Mouse (Mus musculus) adrenal gland, adult 2 months (tissue): Measurements from ENCODE around the gene Cfap52. TPM values are rescaled to one million over a fixed set of nuclear protein-coding genes. Genes with fewer than 3 reads are reported as not detected.

ENCODE experiments used
- DNase-seq: peaks from one replicate; pipeline ENCODE4 v3.0.0; 2021
- polyA plus RNA-seq: library from polyadenylated mRNA; depleted of rRNA; stranded (reverse); fragments of >200 nt; gene quantifications from 2 replicates; pipeline ENCODE4 v1.2.3, GENCODE M21; 2012; rRNA removed
- total RNA-seq, 2 experiments: library from RNA; stranded (reverse); gene quantifications; 2 replicates each; pipeline ENCODE4 v1.2.3; 2021

Cfap52 gene
- total and polyA plus RNA-seq, 3 experiments, result not detected

- DNase-seq, result no peak
Observed at GRCm38 (mm10) chr11:67926348-67927055, 38.9 kb downstream of the Cfap52 start.

DNA sequence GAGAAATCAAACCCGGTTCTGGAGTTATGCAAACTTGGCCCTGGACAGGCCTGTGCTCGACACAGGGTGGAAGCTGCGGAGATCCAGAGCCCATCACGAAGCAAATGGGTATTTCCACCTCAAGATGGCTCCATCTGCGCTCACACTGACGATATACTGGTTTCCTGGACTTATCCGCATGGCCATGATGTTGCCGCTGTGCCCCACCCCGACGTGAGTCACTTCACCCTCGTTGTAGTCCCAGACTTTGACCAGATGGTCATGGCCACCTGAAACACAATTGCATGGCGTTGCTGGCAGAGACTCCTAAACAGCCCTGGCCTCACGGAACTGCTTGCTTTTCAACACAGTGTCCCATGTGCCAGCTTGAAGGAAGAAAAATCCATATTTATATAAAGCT lies 40.5 kb downstream of the Cfap52 start:
- DNase-seq, result no peak

- no peak for DNase-seq
Observed at GRCm38 (mm10) chr11:67923720-67924119, 41.7 kb downstream of the Cfap52 start.

DNA sequence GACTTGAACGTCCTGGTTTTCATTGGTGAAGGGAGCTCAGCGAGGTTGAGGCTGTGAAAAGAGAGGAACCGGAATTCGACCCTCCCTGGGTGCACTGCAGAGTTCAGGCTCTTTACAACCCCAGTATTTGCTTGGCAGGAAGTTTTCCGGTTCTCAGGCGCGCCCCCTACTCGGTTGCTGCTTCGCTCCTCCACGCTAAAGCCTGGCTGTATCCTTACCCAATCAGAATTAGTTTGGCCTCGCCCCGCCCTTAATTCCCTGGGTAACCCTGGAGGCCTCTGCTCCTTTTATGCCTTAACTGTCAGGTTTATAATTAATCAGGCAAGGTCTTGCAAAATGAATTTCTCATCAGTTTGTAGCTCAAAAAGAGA lies 42.7 kb downstream of the Cfap52 start:
- peak; percentile 79 for DNase-seq

DNA sequence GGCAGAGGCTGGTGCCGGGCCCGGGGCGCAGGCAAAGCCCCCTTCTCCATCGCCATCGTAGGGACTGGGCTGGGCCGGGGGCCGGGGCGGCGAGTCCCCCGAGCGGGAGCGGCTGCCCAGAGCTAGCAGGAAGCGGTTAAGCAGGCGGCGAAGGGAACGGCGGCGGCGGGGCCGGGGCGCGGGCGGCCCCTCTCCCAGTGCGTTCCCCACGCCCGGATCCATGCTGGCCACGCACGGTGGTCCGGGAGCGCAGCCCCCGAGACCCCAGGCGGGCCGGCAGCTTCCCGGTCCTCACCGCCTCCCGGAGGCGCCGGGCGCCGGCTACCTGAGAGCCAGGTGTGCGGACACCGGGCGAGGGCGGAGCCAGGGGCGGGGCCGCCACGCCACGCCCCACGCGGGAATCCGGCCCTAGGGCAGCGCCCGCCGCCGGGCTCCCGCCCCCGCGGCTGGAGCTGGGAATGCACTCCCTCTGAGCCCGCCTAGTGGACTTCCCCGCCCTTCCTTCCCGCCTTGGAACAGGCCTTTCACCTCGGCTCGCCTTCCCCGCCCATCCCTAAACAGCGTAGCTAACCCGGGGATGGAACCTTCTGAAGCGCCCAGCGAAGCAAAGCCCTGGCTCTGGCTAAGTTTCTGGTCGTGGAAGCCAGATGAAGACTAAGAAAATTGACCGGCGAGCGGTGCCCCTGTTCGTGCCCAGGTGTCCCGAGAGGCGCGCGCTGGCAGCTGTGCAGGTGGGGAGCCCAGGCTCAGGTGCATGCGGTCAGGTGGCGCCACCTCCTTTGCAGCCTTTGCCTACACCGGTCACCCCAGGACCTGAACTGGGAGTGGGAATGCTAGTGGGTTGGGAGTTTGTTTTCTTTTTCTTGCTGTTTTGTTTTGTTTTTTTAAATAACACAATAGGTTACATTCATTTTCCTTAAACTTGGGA lies 43.4 kb downstream of the Cfap52 start, which contains the start of gene Usp43:
Usp43 (minus strand) TSS at position 327 of the 928 bp plus-strand sequence.
- DNase-seq, result peak; percentile 78

- DNase-seq, result peak; percentile 64
Observed at GRCm38 (mm10) chr11:67921091-67921826, 44.2 kb downstream of the Cfap52 start.

DNA sequence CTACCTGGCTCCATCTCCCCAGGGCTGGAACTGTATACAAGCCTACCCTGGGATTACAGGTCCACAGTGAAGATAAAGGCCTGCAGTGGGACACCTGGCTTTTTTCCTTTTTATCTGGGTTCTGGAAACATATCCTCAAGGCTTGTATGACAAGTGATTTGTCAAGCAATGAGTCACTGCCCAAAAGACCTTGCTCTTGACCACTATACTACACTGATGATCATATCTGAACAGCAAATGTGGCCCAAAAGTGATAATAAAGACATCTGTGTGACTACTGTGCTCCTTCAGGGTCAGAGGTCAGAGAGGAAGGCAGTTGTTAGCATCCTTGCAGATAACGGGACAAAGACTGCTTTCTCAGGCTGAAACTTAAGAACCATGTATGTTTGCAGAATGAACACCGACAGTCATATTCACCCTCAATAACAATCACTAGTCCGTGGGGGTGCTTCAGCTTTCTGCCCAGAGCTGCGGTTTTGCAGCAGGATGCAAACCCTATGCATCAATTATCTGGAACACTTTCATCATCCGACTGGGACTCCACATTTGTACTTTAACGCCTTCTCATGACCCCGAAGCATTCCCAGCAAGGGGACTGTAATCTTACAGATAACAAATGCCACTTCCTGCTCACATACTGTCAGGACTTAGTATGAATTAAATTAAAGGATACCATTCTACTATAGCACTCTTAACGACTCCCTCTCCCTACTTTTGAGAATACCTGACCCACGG lies 45.1 kb downstream of the Cfap52 start:
- peak; percentile 58 for DNase-seq

DNA sequence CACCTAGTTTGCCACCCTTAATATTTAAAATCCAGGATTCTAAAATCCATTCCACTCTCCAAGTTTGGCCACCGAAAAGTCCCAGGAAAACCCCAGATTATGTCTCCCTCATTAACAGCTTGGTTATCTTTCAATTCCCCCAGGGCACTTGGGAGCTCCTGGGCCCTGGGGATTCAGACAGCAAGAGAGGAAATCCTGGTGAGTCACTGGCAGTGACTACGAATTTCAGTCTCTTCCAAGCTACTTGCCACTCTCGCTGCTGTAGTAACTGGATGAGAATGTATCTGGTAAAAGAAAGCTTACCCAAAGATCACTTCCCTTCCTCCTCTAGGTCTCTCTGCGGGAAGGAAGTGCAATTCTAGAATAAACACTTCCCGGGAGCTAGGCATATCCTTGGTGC lies 45.9 kb downstream of the Cfap52 start:
- DNase-seq, result peak; percentile 36

GRCm38 (mm10) chr11:67917126-67917525 lies 48.3 kb downstream of the Cfap52 start:
- DNase-seq, result no peak

DNA sequence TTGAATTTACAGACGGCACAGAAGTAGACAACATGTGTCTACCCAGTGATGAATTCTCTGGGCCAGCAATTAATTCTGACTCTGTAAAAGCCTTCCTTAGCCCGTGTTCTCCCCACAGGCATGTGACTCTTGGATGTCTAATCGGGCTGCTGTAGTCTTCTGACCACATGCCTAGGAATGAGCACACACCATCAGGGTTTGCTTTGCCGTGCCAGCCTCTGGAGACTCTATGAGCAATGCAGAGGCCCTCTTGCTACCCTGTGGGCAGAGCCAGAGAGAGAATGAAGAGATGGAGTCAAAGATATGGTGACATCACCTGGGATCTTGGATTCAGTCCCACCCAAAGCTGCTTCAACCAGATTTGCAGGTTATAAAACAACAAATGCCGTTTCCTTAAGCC lies 54.4 kb downstream of the Cfap52 start:
- DNase-seq, result no peak

- DNase-seq, result no peak
Observed at GRCm38 (mm10) chr11:67903756-67904155, 61.7 kb downstream of the Cfap52 start.

DNA sequence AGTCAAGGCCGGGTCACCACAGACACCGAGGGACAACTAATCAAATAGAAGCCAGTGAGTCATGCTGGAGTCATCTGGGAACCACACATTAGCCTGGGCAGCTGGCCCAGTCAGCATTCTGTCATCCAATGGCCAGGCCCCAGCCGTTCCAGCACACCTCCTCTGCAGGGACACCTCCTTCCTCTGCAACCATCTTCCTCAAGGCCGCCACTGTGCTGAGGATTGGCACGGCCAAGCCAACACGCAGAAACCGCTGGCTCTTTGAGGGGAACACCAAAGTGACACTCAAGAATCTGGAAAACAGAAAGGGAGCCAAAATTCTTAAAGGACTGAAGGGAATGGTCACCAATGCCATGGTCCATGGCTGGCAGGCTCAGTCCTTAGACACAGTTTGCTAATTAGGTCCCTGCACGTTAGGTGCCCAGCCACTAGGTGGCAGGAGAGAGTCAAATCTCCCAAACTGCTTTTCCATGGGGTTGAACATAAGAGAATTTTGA lies 68.3 kb downstream of the Cfap52 start:
- peak; percentile 96 for DNase-seq

DNA sequence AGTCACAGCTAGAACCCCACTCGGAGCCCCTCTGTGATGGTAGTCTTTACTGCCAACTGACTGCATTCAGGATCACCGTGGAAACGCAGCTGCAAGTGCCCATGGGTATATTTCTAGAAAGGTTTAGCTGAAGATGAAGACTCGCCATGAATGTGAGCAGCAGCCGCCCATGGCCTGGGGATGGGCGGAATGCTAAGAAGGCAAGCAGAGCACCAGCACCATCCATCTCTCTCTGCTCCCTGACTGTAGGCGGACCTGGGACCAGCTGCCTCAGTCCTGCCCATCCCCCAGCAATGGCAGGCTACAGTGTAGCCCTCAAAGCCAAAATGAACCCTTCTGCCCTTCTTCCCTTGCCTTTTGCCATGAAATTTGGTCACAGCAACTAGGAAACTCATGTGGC lies 69.8 kb downstream of the Cfap52 start:
- DNase-seq, result no peak

- no peak for DNase-seq
Observed at GRCm38 (mm10) chr11:67888521-67888920, 76.9 kb downstream of the Cfap52 start.

GRCm38 (mm10) chr11:67885921-67886320 lies 79.5 kb downstream of the Cfap52 start:
- no peak for DNase-seq

Other genes with a start within 250 kb of the Cfap52 start
- gene Glp2r, start 194.5 kb downstream of the Cfap52 start, total RNA-seq, result under 1 TPM in 1 of 2 experiments, not detected in 1; 0.55 TPM
- gene Glp2r, start 194.5 kb downstream of the Cfap52 start, polyA plus RNA-seq, result 0.02 TPM in 1 of 2 replicates, not detected in the other
- gene Gsg1l2, start 191.0 kb downstream of the Cfap52 start, total RNA-seq, result not detected
- not detected in 2 replicates for gene Gsg1l2, start 191.0 kb downstream of the Cfap52 start, polyA plus RNA-seq
- gene Dhrs7c, start 167.5 kb downstream of the Cfap52 start, total RNA-seq, result not detected
- gene Dhrs7c, start 167.5 kb downstream of the Cfap52 start, polyA plus RNA-seq, result not detected in 2 replicates
- gene Usp43, start 43.5 kb downstream of the Cfap52 start, total RNA-seq, result 1 to 10 TPM; 1.0 to 1.1 TPM
- 1.5 and 1.7 TPM in 2 replicates for gene Usp43, start 43.5 kb downstream of the Cfap52 start, polyA plus RNA-seq
- 10 to 100 TPM; 28.5 to 36.1 TPM for gene Stx8, start 542 bp upstream of the Cfap52 start, total RNA-seq
- 1.1 and 2.2 TPM in 2 replicates for gene Stx8, start 542 bp upstream of the Cfap52 start, polyA plus RNA-seq